Mouse (Mus musculus): ENCODE measurements around the gene Vmn1r215. TPM values are rescaled to one million over a fixed set of nuclear protein-coding genes. Genes with fewer than 3 reads are reported as not detected.
"Not testable (repeated sequence)": the region's sequence is repeated elsewhere in the genome, so short reads cannot be mapped to it uniquely, and the experiment has no call there.

Gene Vmn1r215
- not detected in 2 replicates for polyA plus RNA-seq (2016; fragmentation: Nextera tagmentation; extraction: Ambion mirVana)

DNA sequence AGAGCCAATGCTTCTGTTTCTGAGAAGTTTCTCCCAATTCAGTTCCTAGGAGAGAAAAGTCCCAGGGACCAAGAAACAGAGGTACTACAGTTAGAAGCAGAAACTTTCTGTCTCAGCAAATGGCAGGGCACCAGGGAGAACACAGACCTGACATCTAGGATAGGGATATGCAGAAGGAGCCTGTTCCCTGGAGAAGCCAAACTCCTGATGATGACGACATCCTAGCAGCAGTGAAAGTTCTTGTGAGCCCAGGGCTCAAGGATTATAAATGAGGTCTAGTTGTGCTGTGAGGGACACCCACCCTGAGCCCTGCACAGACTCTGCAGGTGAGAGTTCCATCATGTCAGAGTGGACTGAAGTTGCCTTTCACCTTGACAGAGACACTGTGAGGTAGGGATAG is at the start of gene Vmn1r215:
Gene Vmn1r215, plus strand, starts transcription at position 301 of the 400 bp plus-strand sequence.
- H3K4me1 ChIP-seq = no peaks in the 10 kb centered on the region
- WGBS = 63% methylated on average over 1 of the region's 1 CpGs

DNA sequence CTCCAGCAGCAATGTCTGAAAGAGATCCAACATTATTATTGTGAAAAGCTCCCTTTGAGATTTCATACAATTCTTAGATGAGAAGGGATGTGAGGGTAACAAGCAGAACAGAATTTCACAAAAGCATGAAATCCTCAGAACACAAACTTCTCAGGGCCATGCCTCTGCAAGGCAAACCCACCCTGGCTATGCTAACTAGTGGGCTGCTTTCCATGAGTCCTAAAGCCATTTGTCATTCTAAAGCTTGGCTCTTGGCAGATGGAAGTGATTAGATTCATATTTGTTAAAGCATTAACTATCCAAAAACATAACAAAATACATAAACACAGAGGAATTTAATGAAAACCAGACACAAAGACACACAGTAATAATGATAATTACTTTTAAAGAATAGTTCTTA is 49.7 kb upstream of the Vmn1r215 start:
- Histone ChIP-seq H3K36me3 (no peaks in the 10 kb centered on the region), H3K9me3 (no peaks in the 10 kb centered on the region), H3K27me3 (ENCODE audit: insufficient read depth, poor library complexity, severe bottlenecking) (no peaks in the 10 kb centered on the region), H3K27ac (no peak overlapping the region), H3K4me3 (no peak overlapping the region), H3K4me1 (no peaks in the 10 kb centered on the region)
- no peak for DNase-seq (ENCODE audit: low spot score)

More for the DNA sequence above, at the start of gene Vmn1r215:
- Histone ChIP-seq H3K36me3 (no peaks in the 10 kb centered on the region), H3K4me3 (no peak within 1 kb of the TSS), H3K27me3 (ENCODE audit: insufficient read depth, poor library complexity, severe bottlenecking) (no peaks in the 10 kb centered on the region), H3K9me3 (no peaks in the 10 kb centered on the region), H3K27ac (no peak within 1 kb of the TSS)
- DNase-seq (ENCODE audit: low spot score) = no peak

DNA sequence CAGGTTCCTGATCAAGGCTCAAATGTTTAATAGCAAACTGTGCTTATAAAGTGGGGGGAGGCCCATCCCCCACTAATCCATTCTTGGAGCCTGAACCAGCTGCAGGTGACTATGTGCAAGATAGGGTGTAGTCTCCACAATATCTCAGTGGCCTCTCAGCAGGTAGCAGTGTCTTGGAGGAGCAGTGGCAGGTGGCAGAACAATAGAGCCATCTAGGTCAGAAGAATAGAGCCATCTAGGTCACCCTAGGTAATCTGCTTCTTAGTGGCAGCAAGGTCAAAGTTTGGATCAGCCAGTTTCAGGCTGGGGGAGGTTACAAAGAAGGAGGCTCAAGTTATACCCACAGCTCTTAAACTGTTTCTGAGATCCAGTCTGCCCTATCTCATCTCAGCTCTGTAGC is 43.0 kb upstream of the Vmn1r215 start:
- DNase-seq (ENCODE audit: low spot score) = no peak
- Histone ChIP-seq H3K4me1 (no peaks in the 10 kb centered on the region), H3K27me3 (ENCODE audit: insufficient read depth, poor library complexity, severe bottlenecking) (no peaks in the 10 kb centered on the region), H3K4me3 (no peak overlapping the region), H3K9me3 (no peaks in the 10 kb centered on the region), H3K36me3 (no peaks in the 10 kb centered on the region), H3K27ac (no peak overlapping the region)

DNA sequence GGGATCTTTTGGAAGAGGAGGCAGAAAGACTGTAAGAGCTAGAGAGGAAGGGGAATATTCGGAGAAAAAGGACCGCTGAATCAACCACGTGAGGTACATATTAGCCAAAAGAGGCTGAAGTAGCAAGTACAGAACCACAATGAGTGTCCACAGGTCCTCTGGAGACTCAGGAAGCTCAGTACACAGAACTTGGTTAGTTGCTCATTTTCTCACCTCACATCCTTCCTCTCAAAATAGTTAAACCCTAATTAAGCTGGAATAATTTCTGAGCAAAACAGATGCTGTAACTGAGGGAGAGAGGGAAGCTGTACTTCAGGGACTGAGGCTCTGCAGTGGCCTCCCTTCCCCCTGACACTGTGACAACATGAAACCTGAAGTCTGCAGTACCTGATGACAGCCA is 37.7 kb upstream of the Vmn1r215 start, which contains the start of gene Vmn1r214:
Gene Vmn1r214, plus strand, starts transcription at position 301 of the 400 bp plus-strand sequence.
- no peaks in the 10 kb centered on the region for H3K27me3 ChIP-seq (ENCODE audit: insufficient read depth, poor library complexity, severe bottlenecking)
- DNase-seq (ENCODE audit: low spot score) = no peak
- 81% methylated on average over 3 of the region's 3 CpGs for WGBS
- H3K4me1 ChIP-seq = no peaks in the 10 kb centered on the region
- no peaks in the 10 kb centered on the region for H3K36me3 ChIP-seq
- H3K4me3 ChIP-seq = no peak within 1 kb of the TSS
- no peak within 1 kb of the TSS for H3K27ac ChIP-seq
- no peaks in the 10 kb centered on the region for H3K9me3 ChIP-seq

DNA sequence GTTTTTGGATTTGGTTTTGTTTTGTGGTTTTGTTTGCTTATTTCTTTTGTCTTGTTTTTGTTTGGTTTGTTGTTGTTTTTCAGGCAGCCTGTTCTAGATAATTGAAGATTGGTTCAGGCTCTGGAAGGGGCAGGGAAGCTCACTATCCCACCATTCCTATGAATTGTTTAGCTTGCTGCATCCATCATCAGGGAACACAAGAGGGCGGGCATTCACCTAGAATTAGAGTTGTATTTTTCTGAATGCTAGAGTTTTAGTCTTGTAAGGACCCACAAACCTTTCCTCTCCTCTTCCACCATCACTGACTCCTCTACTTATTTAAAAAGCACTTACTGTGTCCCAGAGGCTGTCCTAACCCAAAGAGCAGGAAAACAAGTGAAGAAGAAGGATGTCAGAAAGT is 10.0 kb upstream of the Vmn1r215 start:
- H3K9me3 ChIP-seq = no peaks in the 10 kb centered on the region
- no peak for DNase-seq (ENCODE audit: low spot score)
- H3K4me3 ChIP-seq = no peak overlapping the region
- no peak overlapping the region for H3K27ac ChIP-seq
- H3K27me3 ChIP-seq (ENCODE audit: insufficient read depth, poor library complexity, severe bottlenecking) = no peaks in the 10 kb centered on the region
- no peaks in the 10 kb centered on the region for H3K36me3 ChIP-seq
- no peaks in the 10 kb centered on the region for H3K4me1 ChIP-seq
- 35% methylated on average over 1 of the region's 1 CpGs for WGBS

DNA sequence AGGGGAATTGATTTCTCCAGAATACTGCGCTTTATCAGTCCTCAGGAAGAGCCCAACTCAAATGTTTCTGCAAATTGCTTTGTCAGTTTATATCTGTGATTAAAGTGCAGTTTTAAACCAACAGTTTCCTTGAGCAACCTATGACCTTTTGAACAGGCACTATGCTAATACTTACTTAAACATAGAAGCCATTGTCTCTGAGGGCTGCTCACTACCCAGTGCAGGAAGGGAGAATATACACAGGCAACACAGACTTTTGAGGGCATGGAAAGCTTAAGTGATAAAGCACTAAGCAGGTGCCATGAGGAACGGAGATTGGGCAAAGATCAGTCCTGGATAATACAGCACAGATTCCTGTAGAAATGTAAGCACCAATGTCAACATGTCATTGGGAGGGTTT is 1.5 kb downstream of the Vmn1r215 start:
- WGBS = 83% methylated on average over 2 of the region's 2 CpGs
- no peaks in the 10 kb centered on the region for H3K9me3 ChIP-seq
- no peak for DNase-seq (ENCODE audit: low spot score)
- H3K4me1 ChIP-seq = no peaks in the 10 kb centered on the region
- H3K36me3 ChIP-seq = no peaks in the 10 kb centered on the region
- no peaks in the 10 kb centered on the region for H3K27me3 ChIP-seq (ENCODE audit: insufficient read depth, poor library complexity, severe bottlenecking)
- no peak overlapping the region for H3K27ac ChIP-seq
- no peak overlapping the region for H3K4me3 ChIP-seq

DNA sequence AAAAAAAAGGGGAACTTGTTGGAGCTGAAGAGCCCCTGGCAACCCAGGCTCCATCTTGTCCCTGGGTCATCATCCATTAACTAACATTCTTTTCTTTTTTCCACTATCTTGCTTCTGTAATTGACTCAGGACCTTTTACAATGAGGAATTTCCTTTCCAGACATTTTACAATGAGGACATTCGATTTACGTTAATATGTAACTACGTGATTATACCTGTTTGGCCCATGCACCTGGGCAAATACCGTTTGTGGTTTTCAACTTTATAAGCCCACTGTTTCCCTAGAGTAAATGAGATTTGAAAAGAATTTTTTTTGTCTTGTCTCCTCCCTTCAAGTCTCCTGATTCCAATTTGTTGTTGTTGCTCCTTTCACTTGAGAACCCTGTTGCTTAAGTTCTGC is 26.6 kb downstream of the Vmn1r215 start:
- DNase-seq (ENCODE audit: low spot score) = no peak
- 85% methylated on average over 4 of the region's 4 CpGs for WGBS
- no peaks in the 10 kb centered on the region for H3K9me3 ChIP-seq
- H3K4me1 ChIP-seq = no peaks in the 10 kb centered on the region
- H3K4me3 ChIP-seq = no peak overlapping the region
- no peak overlapping the region for H3K27ac ChIP-seq
- H3K27me3 ChIP-seq (ENCODE audit: insufficient read depth, poor library complexity, severe bottlenecking) = no peaks in the 10 kb centered on the region
- no peaks in the 10 kb centered on the region for H3K36me3 ChIP-seq

DNA sequence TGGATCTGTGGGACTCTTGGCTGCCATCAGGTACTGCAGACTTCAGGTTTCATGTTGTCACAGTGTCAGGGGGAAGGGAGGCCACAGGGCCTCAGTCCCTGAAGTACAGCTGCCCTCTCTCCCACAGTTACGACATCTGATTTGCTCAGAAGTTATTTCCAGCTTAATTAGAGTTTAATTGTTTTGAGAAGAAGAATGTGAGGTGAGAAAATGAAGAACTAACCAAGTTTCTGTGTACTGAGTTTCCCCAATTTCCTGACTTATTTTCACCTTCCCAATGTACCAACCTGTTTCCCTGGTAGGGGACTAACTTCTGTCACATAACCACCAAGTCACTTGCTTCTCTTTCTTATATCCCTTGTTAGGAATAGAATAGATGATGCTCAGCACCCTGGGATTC is 50.3 kb downstream of the Vmn1r215 start, which contains the start of gene Vmn1r217:
Gene Vmn1r217, minus strand, starts transcription at position 101 of the 400 bp plus-strand sequence.
- not testable (repeated sequence) for H3K27ac ChIP-seq; H3K36me3 ChIP-seq; H3K4me3 ChIP-seq; DNase-seq (ENCODE audit: low spot score); H3K27me3 ChIP-seq (ENCODE audit: insufficient read depth, poor library complexity, severe bottlenecking); H3K9me3 ChIP-seq; H3K4me1 ChIP-seq
- 53% methylated on average over 1 of the region's 1 CpGs for WGBS

DNA sequence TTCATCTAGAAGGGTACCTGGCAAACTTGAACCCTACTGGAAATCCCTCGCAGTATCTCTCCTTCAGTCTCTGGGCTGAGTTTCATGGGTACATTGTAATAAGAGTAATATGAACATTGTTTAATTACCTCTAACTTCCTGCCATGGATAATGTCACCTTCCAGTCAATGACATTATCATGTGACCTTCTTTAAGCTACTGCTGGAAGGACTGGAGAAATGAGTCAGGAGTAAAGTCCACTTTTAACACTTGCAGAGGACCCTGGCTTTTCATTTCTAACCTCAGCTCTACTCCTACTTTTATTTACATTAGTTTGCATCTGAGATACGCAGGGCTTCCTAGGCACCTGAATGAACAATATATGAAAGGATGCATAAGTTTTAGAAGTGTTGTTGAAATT is 52.8 kb downstream of the Vmn1r215 start:
- Histone ChIP-seq H3K9me3 (no peaks in the 10 kb centered on the region), H3K27me3 (ENCODE audit: insufficient read depth, poor library complexity, severe bottlenecking) (no peaks in the 10 kb centered on the region), H3K36me3 (no peaks in the 10 kb centered on the region), H3K4me1 (no peaks in the 10 kb centered on the region), H3K27ac (no peak overlapping the region), H3K4me3 (no peak overlapping the region)
- WGBS = 83% methylated on average over 2 of the region's 2 CpGs
- DNase-seq (ENCODE audit: low spot score) = no peak

Other genes starting within 250 kb of the Vmn1r215 start
- gene Vmn1r210, start 236.7 kb upstream of the Vmn1r215 start, polyA plus RNA-seq (2016; fragmentation: Nextera tagmentation; extraction: Ambion mirVana) = not detected in 2 replicates
- gene Vmn1r211, start 210.5 kb upstream of the Vmn1r215 start, polyA plus RNA-seq (2016; fragmentation: Nextera tagmentation; extraction: Ambion mirVana) = not detected in 2 replicates
- not detected in 2 replicates for gene Vmn1r212, start 183.8 kb upstream of the Vmn1r215 start, polyA plus RNA-seq (2016; fragmentation: Nextera tagmentation; extraction: Ambion mirVana)
- not detected in 2 replicates for gene Vmn1r213, start 60.4 kb upstream of the Vmn1r215 start, polyA plus RNA-seq (2016; fragmentation: Nextera tagmentation; extraction: Ambion mirVana)
- not detected in 2 replicates for gene Vmn1r214, start 37.6 kb upstream of the Vmn1r215 start, polyA plus RNA-seq (2016; fragmentation: Nextera tagmentation; extraction: Ambion mirVana)
- not detected in 2 replicates for gene Vmn1r217, start 50.2 kb downstream of the Vmn1r215 start, polyA plus RNA-seq (2016; fragmentation: Nextera tagmentation; extraction: Ambion mirVana)
- gene Vmn1r218, start 65.1 kb downstream of the Vmn1r215 start, polyA plus RNA-seq (2016; fragmentation: Nextera tagmentation; extraction: Ambion mirVana) = not detected in 2 replicates
- 0.03 TPM in 1 of 2 replicates, not detected in the other for gene Vmn1r219, start 91.3 kb downstream of the Vmn1r215 start, polyA plus RNA-seq (2016; fragmentation: Nextera tagmentation; extraction: Ambion mirVana)
- gene Vmn1r220, start 120.0 kb downstream of the Vmn1r215 start, polyA plus RNA-seq (2016; fragmentation: Nextera tagmentation; extraction: Ambion mirVana) = not detected in 2 replicates
- not detected in 2 replicates for gene Vmn1r221, start 146.1 kb downstream of the Vmn1r215 start, polyA plus RNA-seq (2016; fragmentation: Nextera tagmentation; extraction: Ambion mirVana)
- not detected in 2 replicates for gene Vmn1r222, start 167.9 kb downstream of the Vmn1r215 start, polyA plus RNA-seq (2016; fragmentation: Nextera tagmentation; extraction: Ambion mirVana)
- gene Vmn1r223, start 179.1 kb downstream of the Vmn1r215 start, polyA plus RNA-seq (2016; fragmentation: Nextera tagmentation; extraction: Ambion mirVana) = not detected in 2 replicates